Mouse (Mus musculus): ENCODE data around the gene Ankrd13a.

- no peak for TF ChIP-seq CTCF (IDR thresholded peaks at IDR 0.05; ENCODE audit: low read depth)
- TF ChIP-seq EP300 (IDR thresholded peaks at IDR 0.05; ENCODE audit: low read depth): no peak
These were observed 55.3 kb downstream of the Ankrd13a start for GRCm38 (mm10) chr5:114829740-114830139.

All from heart, postnatal 0 days (tissue).